Mouse (Mus musculus) kidney, adult 11 months (tissue): Measurements from ENCODE around the gene Tmem59.

ENCODE experiments used
- DNase-seq: peaks from one replicate; pipeline ENCODE4 v3.0.0; 2022

Tmem59 gene

GRCm38 (mm10) chr4:107243365-107244333 is 65.5 kb downstream of the Tmem59 start:
- peak; percentile 15 for DNase-seq

GRCm38 (mm10) chr4:107245368-107245767 is 67.2 kb downstream of the Tmem59 start:
- no peak for DNase-seq

- no peak for DNase-seq
These were observed 67.8 kb downstream of the Tmem59 start for GRCm38 (mm10) chr4:107246040-107246439.

GRCm38 (mm10) chr4:107247110-107247509 is 68.9 kb downstream of the Tmem59 start:
- DNase-seq, result no peak

- no peak for DNase-seq
These were observed 69.9 kb downstream of the Tmem59 start for GRCm38 (mm10) chr4:107248061-107248460.

GRCm38 (mm10) chr4:107249471-107249870 is 71.3 kb downstream of the Tmem59 start:
- no peak for DNase-seq

- DNase-seq, result peak; percentile 14
These were observed 72.3 kb downstream of the Tmem59 start for GRCm38 (mm10) chr4:107250494-107250893.
